Mouse (Mus musculus) hindbrain, embryonic 11.5 days (tissue): ENCODE results near the gene Fbrs. TPM values are rescaled to one million over a fixed set of nuclear protein-coding genes. Genes with fewer than 3 reads are reported as not detected.

Experiments
- ATAC-seq: fragments of 200-750 bp; cut with Nextera tagmentation; 2 replicates; pipeline ENCODE4 v1.8.0; 2017; ENCODE audit warnings: mild to moderate bottlenecking, moderate TSS enrichment, moderate library complexity; ENCODE audit not compliant: low FRiP score
- DNase-seq: peaks from one replicate; pipeline ENCODE4 v3.0.0-alpha.2; 2015; ENCODE audit warnings: low spot score
- H3K27ac ChIP-seq: fragments of 300-500 bp; sonication (generic); 2 replicates; pipeline ENCODE4 v1.5.1; 2014; ENCODE audit warnings: mild to moderate bottlenecking, low read depth, low read length
- H3K27me3 ChIP-seq: fragments of 300-500 bp; sonication (generic); 2 replicates; pipeline ENCODE4 v1.6.1; 2014; ENCODE audit warnings: mild to moderate bottlenecking, low read length, moderate library complexity, mixed read lengths; ENCODE audit not compliant: control insufficient read depth, insufficient read depth
- H3K36me3 ChIP-seq: fragments of 300-500 bp; sonication (generic); 2 replicates; pipeline ENCODE4 v1.6.1; 2014; ENCODE audit warnings: mild to moderate bottlenecking, low read length, moderate library complexity, mixed read lengths; ENCODE audit not compliant: control insufficient read depth, insufficient read depth
- H3K4me1 ChIP-seq: fragments of 300-500 bp; sonication (generic); replicated peaks from 2 replicates; pipeline ENCODE4 v1.6.1; 2014; ENCODE audit warnings: low read length, mixed read lengths; ENCODE audit not compliant: control insufficient read depth, insufficient read depth
- H3K4me2 ChIP-seq: fragments of 300-500 bp; sonication (generic); replicated peaks from 2 replicates; pipeline ENCODE4 v1.6.1; 2014; ENCODE audit warnings: mild to moderate bottlenecking, low read depth, low read length
- H3K4me3 ChIP-seq: fragments of 300-500 bp; sonication (generic); 2 replicates; pipeline ENCODE4 v1.5.1; 2014; ENCODE audit warnings: low read depth, low read length
- H3K9ac ChIP-seq: fragments of 300-500 bp; sonication (generic); 2 replicates; pipeline ENCODE4 v1.6.1; 2014; ENCODE audit warnings: low read depth, low read length
- H3K9me3 ChIP-seq: fragments of 300-500 bp; sonication (generic); 2 replicates; pipeline ENCODE4 v1.6.1; 2016; ENCODE audit warnings: low read length; ENCODE audit not compliant: control insufficient read depth
- WGBS: fragments of 180-500 bp; shearing (Covaris S2); extraction: QIAGEN DNeasy Blood & Tissue Kit; methylation state at CpG from one replicate; pipeline ENCODE4 v1.1.7; 2014; 5-methylcytosine and 5-hydroxymethylcytosine counted together
- polyA plus RNA-seq: library from polyadenylated mRNA; unstranded; fragments of >200 nt; fragmentation: Nextera tagmentation; extraction: Ambion mirVana; gene quantifications from 2 replicates; pipeline ENCODE4 v1.2.1, GENCODE M21; 2014

Gene Fbrs
- 10.5 and 15.1 TPM in 2 replicates for polyA plus RNA-seq

DNA sequence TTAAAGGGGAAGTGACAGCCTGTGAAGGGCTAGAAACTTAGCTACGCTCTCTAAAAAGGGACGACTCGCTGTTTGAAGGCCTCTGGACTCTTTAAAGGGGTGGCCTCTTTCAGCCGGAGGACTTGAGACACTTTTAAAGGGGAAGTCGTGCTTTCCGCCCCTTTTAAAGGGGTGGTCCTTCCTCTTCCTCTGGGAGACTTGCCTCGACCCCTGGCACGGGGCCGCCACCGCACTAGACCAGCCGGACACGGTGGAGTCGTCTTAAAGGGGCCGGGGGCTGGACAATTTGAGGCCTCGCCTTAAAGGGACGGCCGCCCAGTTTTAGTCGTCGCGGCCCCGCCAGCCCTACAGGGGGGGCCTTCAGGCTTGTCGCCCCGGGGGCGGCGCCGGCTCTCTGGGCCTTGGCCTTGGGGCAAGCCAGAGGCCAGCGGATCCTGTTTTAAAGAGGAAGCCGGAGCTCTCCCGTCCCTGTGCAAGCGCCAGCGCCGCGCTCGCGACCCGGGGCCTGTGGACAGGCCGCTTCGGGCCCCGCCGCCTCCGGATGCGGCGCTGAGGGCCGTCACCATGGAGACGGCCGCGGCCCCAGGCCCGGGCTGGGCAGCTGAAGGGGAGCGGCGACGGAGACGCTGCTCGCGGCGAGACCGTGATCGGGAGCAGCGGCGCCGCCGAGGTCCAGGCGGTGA is at the start of gene Fbrs:
Gene Fbrs (plus strand): TSS at position 565 of the 683 bp plus-strand sequence.
- peaks cover 8% of the 10 kb centered on the region; the same call in 1 of the 2 replicates for H3K4me1 ChIP-seq
- H3K27me3 ChIP-seq = no peaks in the 10 kb centered on the region
- peak; percentile 93 for DNase-seq
- H3K9me3 ChIP-seq = no peaks in the 10 kb centered on the region
- H3K9ac ChIP-seq = peak within 1 kb of the TSS; percentile 84
- H3K4me3 ChIP-seq = peak within 1 kb of the TSS; percentile 90
- ATAC-seq = peak; percentile 83
- H3K36me3 ChIP-seq = peaks cover 19% of the 10 kb centered on the region
- WGBS = under 1% methylated on average over 41 of the region's 62 CpGs
- peak within 1 kb of the TSS; percentile 87 for H3K4me2 ChIP-seq
- peak within 1 kb of the TSS; percentile 95 for H3K27ac ChIP-seq

DNA sequence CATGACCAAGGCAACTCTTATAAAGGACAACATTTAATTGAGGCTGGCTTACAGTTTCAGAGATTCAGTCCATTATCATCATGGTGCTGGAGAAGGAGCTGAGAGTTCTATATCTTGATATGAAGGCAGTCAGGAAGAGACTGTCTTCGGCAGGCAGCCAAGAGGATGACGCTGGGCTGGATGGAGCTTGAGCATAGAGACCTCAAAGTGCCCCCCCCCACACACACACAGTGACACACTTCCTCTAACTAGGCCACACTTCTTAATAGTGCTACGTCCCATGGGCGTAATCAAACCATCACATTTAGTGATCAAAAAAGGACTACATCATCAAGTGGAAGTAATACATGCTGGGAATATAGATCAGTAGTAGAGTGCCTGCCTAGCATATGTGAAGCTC is 43.8 kb upstream of the Fbrs start:
- ATAC-seq (no peak), DNase-seq (no peak)
- Histone ChIP-seq H3K9me3 (peaks cover 6% of the 10 kb centered on the region; the same call in 1 of the 2 replicates), H3K36me3 (no peaks in the 10 kb centered on the region), H3K27ac (no peak overlapping the region), H3K4me2 (no peak overlapping the region), H3K4me1 (no peaks in the 10 kb centered on the region), H3K4me3 (no peak overlapping the region), H3K9ac (no peak overlapping the region), H3K27me3 (no peaks in the 10 kb centered on the region)
- 91% methylated on average over 4 of the region's 4 CpGs for WGBS

DNA sequence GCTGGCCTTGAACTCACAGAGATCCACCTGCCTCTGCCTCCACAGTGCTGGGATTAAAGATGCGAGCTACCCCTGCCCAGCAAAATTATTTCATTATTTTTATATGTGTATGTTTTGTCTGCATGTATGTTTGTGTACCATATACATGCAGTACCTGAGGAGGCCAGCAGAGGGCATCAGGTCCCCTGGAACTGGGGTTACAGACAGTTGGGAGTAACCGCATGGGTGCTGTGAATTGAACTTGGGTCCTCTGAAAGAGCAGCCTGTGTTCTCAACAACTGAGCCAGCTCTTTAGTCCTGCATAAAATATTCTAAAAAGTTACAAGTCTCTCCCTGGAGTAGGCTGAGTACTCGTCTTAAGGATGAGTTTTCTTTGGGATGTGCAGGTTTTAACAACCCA is 41.3 kb upstream of the Fbrs start:
- ATAC-seq (no peak), DNase-seq (peak; percentile 21)
- WGBS = 83% methylated on average over 3 of the region's 3 CpGs
- Histone ChIP-seq H3K27ac (no peak overlapping the region), H3K4me1 (no peaks in the 10 kb centered on the region), H3K4me3 (no peak overlapping the region), H3K9me3 (peaks cover 6% of the 10 kb centered on the region; the same call in 1 of the 2 replicates), H3K27me3 (no peaks in the 10 kb centered on the region), H3K4me2 (no peak overlapping the region), H3K36me3 (peaks cover 2% of the 10 kb centered on the region; the same call in 1 of the 2 replicates), H3K9ac (no peak overlapping the region)

DNA sequence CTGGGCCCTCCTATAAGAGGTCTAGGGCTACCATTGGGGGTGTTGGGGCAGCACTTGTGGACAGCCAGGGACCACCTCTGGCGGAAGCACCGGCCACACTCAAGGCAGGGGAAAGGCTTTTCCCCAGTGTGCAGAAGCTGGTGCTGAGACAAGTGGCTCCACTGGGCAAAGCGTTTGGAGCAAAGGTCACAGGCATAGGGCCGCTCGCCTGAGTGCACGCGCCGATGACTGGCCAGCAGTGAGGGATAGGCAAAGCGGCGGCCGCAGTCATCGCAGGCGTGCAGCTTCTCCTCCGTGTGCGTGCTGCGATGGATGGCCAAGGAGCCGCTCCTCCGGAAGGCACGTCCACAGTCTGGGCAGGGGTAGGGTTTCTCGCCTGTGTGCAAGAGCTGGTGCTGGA is 35.0 kb upstream of the Fbrs start:
- H3K4me1 ChIP-seq = no peaks in the 10 kb centered on the region
- H3K9me3 ChIP-seq = no peaks in the 10 kb centered on the region
- H3K36me3 ChIP-seq = peaks cover 13% of the 10 kb centered on the region; the same call in 1 of the 2 replicates
- H3K4me2 ChIP-seq = no peak overlapping the region
- DNase-seq (no peak), ATAC-seq (no peak)
- H3K9ac ChIP-seq = no peak overlapping the region
- no peaks in the 10 kb centered on the region for H3K27me3 ChIP-seq
- no peak overlapping the region for H3K4me3 ChIP-seq
- H3K27ac ChIP-seq = no peak overlapping the region
- WGBS = 90% methylated on average over 20 of the region's 20 CpGs

DNA sequence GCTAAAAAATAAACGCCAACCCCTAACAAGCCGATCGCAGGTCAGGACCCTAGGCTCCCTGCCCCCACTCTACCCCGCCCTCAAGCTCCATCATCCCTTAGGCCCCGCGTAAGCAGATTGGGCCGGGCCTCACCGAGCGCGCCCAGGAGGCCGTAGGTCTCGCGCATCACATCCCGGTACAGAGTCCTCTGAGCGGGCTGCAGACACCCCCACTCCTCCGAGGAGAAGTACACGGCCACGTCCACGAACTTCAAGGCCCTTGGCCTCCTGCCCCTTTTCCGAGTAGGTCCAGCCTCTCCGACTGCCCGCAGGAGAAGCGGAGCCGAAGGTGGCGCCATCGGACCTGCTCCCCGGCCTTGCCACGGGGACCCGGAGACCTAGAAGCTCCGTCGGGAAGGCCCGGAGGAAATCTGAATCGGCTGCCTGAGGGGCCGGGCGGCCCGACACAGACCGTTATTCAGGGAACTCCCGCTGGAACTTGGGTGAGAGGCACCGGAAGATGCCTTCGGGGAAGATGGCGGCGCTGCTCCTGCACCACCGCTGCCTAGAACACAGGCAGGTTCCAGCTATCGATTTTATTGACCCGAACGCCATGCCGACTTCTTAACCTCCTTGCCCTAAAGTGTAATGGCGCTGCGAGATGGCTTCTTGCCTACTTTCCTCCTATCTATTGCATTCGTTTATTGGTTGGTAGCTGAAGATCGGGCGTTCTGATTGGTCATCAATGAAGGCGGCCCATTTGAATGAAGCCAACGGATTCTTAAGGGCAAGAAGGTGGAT is 30.3 kb upstream of the Fbrs start, which contains the start of gene Zfp689:
Gene Zfp689 (minus strand): TSS at position 638 of the 780 bp plus-strand sequence.
- Histone ChIP-seq H3K9me3 (no peaks in the 10 kb centered on the region), H3K36me3 (0 out of 2 replicates have a peak, but pooled peaks cover 11% of the 10 kb centered on the region), H3K9ac (peak within 1 kb of the TSS; percentile 84), H3K4me3 (peak within 1 kb of the TSS; percentile 70), H3K27ac (peak within 1 kb of the TSS; percentile 86), H3K27me3 (no peaks in the 10 kb centered on the region), H3K4me2 (peak within 1 kb of the TSS; percentile 53), H3K4me1 (peaks cover 3% of the 10 kb centered on the region)
- peak; percentile 91 for ATAC-seq
- under 1% methylated on average over 54 of the region's 54 CpGs for WGBS
- DNase-seq = peak; percentile 97

DNA sequence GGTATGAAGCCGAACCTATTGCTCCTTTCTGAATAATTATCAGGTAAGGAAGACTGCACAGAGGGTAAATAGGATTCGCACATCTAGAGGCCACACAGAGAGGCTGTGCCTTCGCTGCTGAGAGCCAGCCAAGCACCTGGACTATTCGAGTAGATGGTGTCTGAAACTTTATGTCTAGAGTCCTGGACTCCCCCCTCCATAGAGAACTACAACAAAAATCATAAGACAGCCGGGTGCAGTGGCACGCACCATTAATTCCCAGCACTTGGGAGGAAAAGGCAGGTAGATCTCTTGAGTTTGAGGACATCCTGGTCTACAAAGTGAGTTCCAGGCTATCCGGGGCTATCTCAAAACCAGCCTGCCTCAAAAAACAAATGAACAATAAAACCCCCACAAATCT is 29.0 kb upstream of the Fbrs start:
- Histone ChIP-seq H3K4me3 (peak overlapping the region; percentile 70), H3K9me3 (no peaks in the 10 kb centered on the region), H3K27me3 (no peaks in the 10 kb centered on the region), H3K4me1 (peaks cover 3% of the 10 kb centered on the region), H3K36me3 (peaks cover 3% of the 10 kb centered on the region; the same call in 1 of the 2 replicates), H3K4me2 (peak overlapping the region; percentile 53), H3K27ac (no peak overlapping the region), H3K9ac (peak overlapping the region; percentile 84)
- no peak for ATAC-seq
- no peak for DNase-seq
- 85% methylated on average over 7 of the region's 7 CpGs for WGBS

DNA sequence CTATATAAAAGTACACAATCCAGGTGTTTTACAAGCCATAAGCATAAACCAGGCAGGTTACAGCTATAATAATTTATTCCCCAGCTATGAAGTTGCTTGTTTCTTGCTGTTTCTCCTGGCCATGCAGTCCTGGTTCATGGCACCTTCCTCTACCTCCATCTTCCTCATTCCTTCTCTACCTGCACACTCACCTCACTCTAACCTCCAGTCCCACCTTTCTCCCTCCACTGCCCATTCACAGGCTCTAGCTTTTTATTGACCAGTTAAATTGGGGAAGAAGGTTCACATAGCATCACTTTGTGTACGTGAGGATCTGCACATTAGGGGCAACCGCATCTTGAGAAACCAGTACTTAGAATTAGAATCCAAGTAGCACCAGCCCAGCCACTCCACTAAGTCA is 25.9 kb upstream of the Fbrs start:
- H3K4me2 ChIP-seq = no peak overlapping the region
- no peak overlapping the region for H3K27ac ChIP-seq
- no peak for DNase-seq
- no peak for ATAC-seq
- 95% methylated on average over 2 of the region's 2 CpGs for WGBS
- no peak overlapping the region for H3K9ac ChIP-seq
- H3K4me1 ChIP-seq = peaks cover 3% of the 10 kb centered on the region
- peaks cover 15% of the 10 kb centered on the region; the same call in 1 of the 2 replicates for H3K36me3 ChIP-seq
- no peaks in the 10 kb centered on the region for H3K27me3 ChIP-seq
- H3K4me3 ChIP-seq = no peak overlapping the region
- H3K9me3 ChIP-seq = 0 out of 2 replicates have a peak, but pooled peaks cover 2% of the 10 kb centered on the region

DNA sequence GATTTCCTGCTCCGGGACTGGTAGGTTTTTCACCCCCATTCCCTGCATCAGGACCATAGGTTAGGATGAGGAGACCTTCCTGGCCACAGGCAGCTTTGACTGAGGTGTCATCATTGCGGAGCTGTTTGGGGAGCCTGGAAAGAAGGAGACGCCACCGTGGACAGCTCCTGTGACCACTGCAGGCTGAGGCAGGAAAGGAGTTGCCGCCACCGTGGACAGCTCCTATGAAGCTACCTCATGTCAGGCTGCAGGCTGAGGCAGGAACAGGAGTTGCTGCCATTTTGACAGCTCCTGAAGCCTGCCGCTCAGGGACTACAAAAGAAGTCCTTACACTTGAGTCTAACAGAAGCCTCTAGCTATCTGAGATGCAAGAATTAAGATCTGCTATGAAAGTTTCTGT is 24.1 kb upstream of the Fbrs start:
- Histone ChIP-seq H3K4me2 (no peak overlapping the region), H3K36me3 (peaks cover 15% of the 10 kb centered on the region; the same call in 1 of the 2 replicates), H3K9me3 (0 out of 2 replicates have a peak, but pooled peaks cover 2% of the 10 kb centered on the region), H3K27me3 (no peaks in the 10 kb centered on the region), H3K4me3 (no peak overlapping the region), H3K4me1 (peaks cover 2% of the 10 kb centered on the region), H3K27ac (no peak overlapping the region), H3K9ac (no peak overlapping the region)
- WGBS = 92% methylated on average over 7 of the region's 7 CpGs
- no peak for DNase-seq
- no peak for ATAC-seq
